Mouse (Mus musculus): ENCODE data around the gene Cdh23. TPM values are rescaled to one million over a fixed set of nuclear protein-coding genes. Genes with fewer than 3 reads are reported as not detected.
A peak's percentile ranks its signal among the peaks of the same experiment; 100 is the strongest.

Gene Cdh23
- polyA plus RNA-seq, 1 experiment from 2014 or later = 0.90 TPM

- Histone ChIP-seq H3K9ac (no peak overlapping the region), H3K27me3 (no peaks in the 10 kb centered on the region), H3K36me3 (no peaks in the 10 kb centered on the region), H3K4me1 (peaks cover 13% of the 10 kb centered on the region), H3K4me3 (no peak overlapping the region), H3K9me3 (no peaks in the 10 kb centered on the region), H3K4me2 (replicated peaks) (no peak overlapping the region), H3K27ac (no peak overlapping the region)
- no peak for ATAC-seq (ENCODE audit: insufficient number of reproducible peaks, insufficient read depth, low FRiP score, low TSS enrichment)
- WGBS = 75% methylated on average over 2 of the region's 2 CpGs
These were observed 326.2 kb downstream of the Cdh23 start for GRCm38 (mm10) chr10:60370098-60370497.

GRCm38 (mm10) chr10:60369405-60369804 lies 326.9 kb downstream of the Cdh23 start:
- Histone ChIP-seq H3K27me3 (no peaks in the 10 kb centered on the region), H3K4me2 (replicated peaks) (no peak overlapping the region), H3K27ac (no peak overlapping the region), H3K4me3 (no peak overlapping the region), H3K9me3 (no peaks in the 10 kb centered on the region), H3K9ac (no peak overlapping the region), H3K4me1 (peaks cover 13% of the 10 kb centered on the region), H3K36me3 (no peaks in the 10 kb centered on the region)
- 87% methylated on average over 6 of the region's 6 CpGs for WGBS
- no peak for ATAC-seq (ENCODE audit: insufficient number of reproducible peaks, insufficient read depth, low FRiP score, low TSS enrichment)

GRCm38 (mm10) chr10:60367904-60368303 lies 328.4 kb downstream of the Cdh23 start:
- H3K4me1 ChIP-seq = peaks cover 5% of the 10 kb centered on the region; the same call in 1 of the 2 replicates
- no peak for ATAC-seq (ENCODE audit: insufficient number of reproducible peaks, insufficient read depth, low FRiP score, low TSS enrichment)

GRCm38 (mm10) chr10:60367145-60367544 lies 329.1 kb downstream of the Cdh23 start:
- H3K9ac ChIP-seq = no peak overlapping the region
- H3K4me3 ChIP-seq = no peak overlapping the region
- WGBS = 74% methylated on average over 2 of the region's 2 CpGs
- no peak overlapping the region for H3K4me2 ChIP-seq (replicated peaks)
- no peak overlapping the region for H3K27ac ChIP-seq
- no peak for ATAC-seq (ENCODE audit: insufficient number of reproducible peaks, insufficient read depth, low FRiP score, low TSS enrichment)
- H3K9me3 ChIP-seq = no peaks in the 10 kb centered on the region
- H3K27me3 ChIP-seq = no peaks in the 10 kb centered on the region
- peaks cover 5% of the 10 kb centered on the region; the same call in 1 of the 2 replicates for H3K4me1 ChIP-seq
- H3K36me3 ChIP-seq = no peaks in the 10 kb centered on the region

More at GRCm38 (mm10) chr10:60367904-60368303, 328.4 kb downstream of the Cdh23 start:
- Histone ChIP-seq H3K9me3 (no peaks in the 10 kb centered on the region), H3K27ac (no peak overlapping the region), H3K4me2 (replicated peaks) (no peak overlapping the region), H3K9ac (no peak overlapping the region), H3K27me3 (no peaks in the 10 kb centered on the region), H3K36me3 (no peaks in the 10 kb centered on the region), H3K4me3 (no peak overlapping the region)
- 73% methylated on average over 4 of the region's 4 CpGs for WGBS

- no peak for ATAC-seq (ENCODE audit: insufficient number of reproducible peaks, insufficient read depth, low FRiP score, low TSS enrichment)
- no peak overlapping the region for H3K4me2 ChIP-seq (replicated peaks)
These were observed 332.9 kb downstream of the Cdh23 start for GRCm38 (mm10) chr10:60363426-60363825.

GRCm38 (mm10) chr10:60362310-60362628 lies 334.0 kb downstream of the Cdh23 start:
- Histone ChIP-seq H3K9me3 (no peaks in the 10 kb centered on the region), H3K9ac (no peak overlapping the region), H3K27me3 (no peaks in the 10 kb centered on the region), H3K4me2 (replicated peaks) (no peak overlapping the region), H3K27ac (peak overlapping the region; percentile 19; the same call in 1 of the 2 replicates), H3K4me1 (peaks cover 13% of the 10 kb centered on the region; the same call in 1 of the 2 replicates), H3K36me3 (no peaks in the 10 kb centered on the region), H3K4me3 (no peak overlapping the region)
- ATAC-seq (ENCODE audit: insufficient number of reproducible peaks, insufficient read depth, low FRiP score, low TSS enrichment) = no peak
- 46% methylated on average over 2 of the region's 2 CpGs for WGBS

More at GRCm38 (mm10) chr10:60363426-60363825, 332.9 kb downstream of the Cdh23 start:
- Histone ChIP-seq H3K27ac (no peak overlapping the region), H3K4me3 (no peak overlapping the region), H3K27me3 (no peaks in the 10 kb centered on the region), H3K36me3 (no peaks in the 10 kb centered on the region), H3K9ac (no peak overlapping the region), H3K4me1 (peaks cover 13% of the 10 kb centered on the region; the same call in 1 of the 2 replicates), H3K9me3 (no peaks in the 10 kb centered on the region)
- 74% methylated on average over 6 of the region's 6 CpGs for WGBS

GRCm38 (mm10) chr10:60361615-60362309 lies 334.5 kb downstream of the Cdh23 start:
- Histone ChIP-seq H3K4me2 (replicated peaks) (no peak overlapping the region), H3K9ac (no peak overlapping the region), H3K4me1 (peaks cover 13% of the 10 kb centered on the region; the same call in 1 of the 2 replicates), H3K4me3 (no peak overlapping the region), H3K36me3 (no peaks in the 10 kb centered on the region), H3K9me3 (no peaks in the 10 kb centered on the region), H3K27me3 (no peaks in the 10 kb centered on the region), H3K27ac (peak overlapping the region; percentile 19; the same call in 1 of the 2 replicates)
- no peak for ATAC-seq (ENCODE audit: insufficient number of reproducible peaks, insufficient read depth, low FRiP score, low TSS enrichment)
- 58% methylated on average over 12 of the region's 12 CpGs for WGBS

- H3K9ac ChIP-seq = no peak overlapping the region
- H3K9me3 ChIP-seq = no peaks in the 10 kb centered on the region
- ATAC-seq (ENCODE audit: insufficient number of reproducible peaks, insufficient read depth, low FRiP score, low TSS enrichment) = no peak
- H3K36me3 ChIP-seq = no peaks in the 10 kb centered on the region
- H3K4me1 ChIP-seq = peaks cover 20% of the 10 kb centered on the region
- no peak overlapping the region for H3K27ac ChIP-seq
- 17% methylated on average over 4 of the region's 4 CpGs for WGBS
- no peak overlapping the region for H3K4me2 ChIP-seq (replicated peaks)
- no peaks in the 10 kb centered on the region for H3K27me3 ChIP-seq
- H3K4me3 ChIP-seq = no peak overlapping the region
These were observed 337.5 kb downstream of the Cdh23 start for GRCm38 (mm10) chr10:60358776-60359175.

- Histone ChIP-seq H3K4me1 (peaks cover 26% of the 10 kb centered on the region), H3K4me3 (no peak overlapping the region), H3K9ac (no peak overlapping the region), H3K27ac (no peak overlapping the region), H3K27me3 (no peaks in the 10 kb centered on the region), H3K4me2 (replicated peaks) (no peak overlapping the region), H3K9me3 (no peaks in the 10 kb centered on the region), H3K36me3 (no peaks in the 10 kb centered on the region)
- WGBS = 91% methylated on average over 14 of the region's 14 CpGs
- no peak for ATAC-seq (ENCODE audit: insufficient number of reproducible peaks, insufficient read depth, low FRiP score, low TSS enrichment)
These were observed 338.4 kb downstream of the Cdh23 start for GRCm38 (mm10) chr10:60357901-60358300.

GRCm38 (mm10) chr10:60357441-60357840 lies 338.8 kb downstream of the Cdh23 start:
- H3K9me3 ChIP-seq = no peaks in the 10 kb centered on the region
- H3K27me3 ChIP-seq = no peaks in the 10 kb centered on the region
- H3K9ac ChIP-seq = no peak overlapping the region
- no peaks in the 10 kb centered on the region for H3K36me3 ChIP-seq
- no peak for ATAC-seq (ENCODE audit: insufficient number of reproducible peaks, insufficient read depth, low FRiP score, low TSS enrichment)
- no peak overlapping the region for H3K4me3 ChIP-seq
- H3K27ac ChIP-seq = no peak overlapping the region
- WGBS = 75% methylated on average over 4 of the region's 4 CpGs
- H3K4me1 ChIP-seq = peaks cover 27% of the 10 kb centered on the region
- H3K4me2 ChIP-seq (replicated peaks) = no peak overlapping the region

GRCm38 (mm10) chr10:60354881-60355677 lies 341.2 kb downstream of the Cdh23 start:
- H3K4me1 ChIP-seq = peaks cover 35% of the 10 kb centered on the region
- ATAC-seq (ENCODE audit: insufficient number of reproducible peaks, insufficient read depth, low FRiP score, low TSS enrichment) = no peak
- H3K9ac ChIP-seq = no peak overlapping the region
- no peaks in the 10 kb centered on the region for H3K36me3 ChIP-seq
- peak overlapping the region; percentile 58 for H3K27ac ChIP-seq
- 56% methylated on average over 11 of the region's 11 CpGs for WGBS
- no peaks in the 10 kb centered on the region for H3K27me3 ChIP-seq
- no peak overlapping the region for H3K4me3 ChIP-seq
- no peak overlapping the region for H3K4me2 ChIP-seq (replicated peaks)
- no peaks in the 10 kb centered on the region for H3K9me3 ChIP-seq

GRCm38 (mm10) chr10:60354003-60354325 lies 342.3 kb downstream of the Cdh23 start:
- Histone ChIP-seq H3K36me3 (no peaks in the 10 kb centered on the region), H3K9ac (no peak overlapping the region), H3K4me2 (replicated peaks) (no peak overlapping the region), H3K4me3 (no peak overlapping the region), H3K27me3 (no peaks in the 10 kb centered on the region), H3K4me1 (peaks cover 44% of the 10 kb centered on the region), H3K9me3 (no peaks in the 10 kb centered on the region), H3K27ac (no peak overlapping the region)
- ATAC-seq (ENCODE audit: insufficient number of reproducible peaks, insufficient read depth, low FRiP score, low TSS enrichment) = no peak
- WGBS = 89% methylated on average over 4 of the region's 4 CpGs
